Mouse (Mus musculus) cerebellum, postnatal 36 days (tissue): Measurements from ENCODE around the gene Islr2.

Experiments used
- DNase-seq, 2 experiments: peaks; one replicate each; pipeline ENCODE4 v3.0.0; 2021 to 2022; ENCODE audit warnings: mixed read lengths in 2 of 2

Gene Islr2

DNA sequence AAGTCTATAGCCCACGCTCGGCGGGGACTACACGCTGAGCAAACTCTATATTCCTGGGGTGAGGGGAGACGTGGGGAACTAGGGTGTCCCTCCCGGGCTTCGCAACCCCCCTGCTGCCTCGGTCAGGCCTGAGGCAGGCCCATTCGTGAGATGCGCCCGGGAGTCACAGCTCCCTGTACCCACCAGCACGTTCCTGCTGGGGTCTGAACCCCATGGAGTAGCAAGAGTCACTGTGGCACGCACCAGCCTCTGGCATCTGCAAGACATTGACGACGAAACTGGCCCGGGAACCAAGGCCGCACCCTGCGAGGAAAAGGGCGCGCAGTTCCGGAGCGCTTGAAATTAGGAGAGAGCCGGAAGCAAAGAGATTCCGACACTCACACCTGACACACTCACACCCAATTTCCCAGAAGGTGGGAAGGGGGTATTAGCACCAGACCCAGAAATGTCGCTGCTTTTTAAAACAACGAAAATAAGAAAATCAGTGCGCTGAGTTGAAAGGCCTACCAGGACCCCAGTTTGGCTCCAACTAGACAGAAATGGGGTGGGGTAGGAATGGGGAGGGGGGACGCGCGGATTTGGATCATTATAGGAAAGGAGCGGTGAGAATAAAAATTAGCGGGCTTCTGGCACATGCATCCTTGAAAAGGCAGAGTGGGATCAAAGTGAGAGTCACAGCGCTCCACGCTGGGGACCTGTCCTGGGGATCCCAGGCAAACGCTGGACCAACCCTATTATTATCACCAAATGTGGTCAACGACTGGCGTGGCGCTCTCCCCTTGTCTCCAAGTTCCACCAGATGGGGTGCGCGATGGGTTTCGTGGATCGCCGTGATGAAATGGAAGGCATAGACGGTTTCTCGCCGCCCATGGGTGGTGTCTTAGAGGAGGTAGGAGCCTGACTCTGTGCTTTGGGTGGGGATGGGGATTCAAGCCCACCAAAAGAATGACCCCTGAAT lies 7.2 kb downstream of the Islr2 start:
- no peak for DNase-seq

DNA sequence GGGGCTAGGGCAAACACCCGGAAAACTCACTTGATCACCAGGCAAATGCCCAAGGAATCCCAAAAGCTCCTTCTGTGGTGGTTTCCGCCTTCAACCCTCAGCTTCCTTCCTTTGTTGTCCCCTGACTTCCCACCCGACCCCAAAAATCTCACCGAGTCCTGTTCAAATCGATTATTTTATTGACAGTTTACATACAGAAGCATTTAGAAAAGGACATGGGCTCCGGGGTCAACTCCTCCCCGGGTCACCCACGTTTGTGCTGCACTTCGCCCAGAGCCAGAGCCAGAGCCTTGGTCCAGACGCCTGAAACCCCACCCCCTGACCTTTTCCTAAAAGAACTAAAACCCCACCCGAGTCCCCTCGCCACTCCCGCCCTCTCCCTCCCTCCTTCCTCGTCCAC lies 8.0 kb downstream of the Islr2 start:
- no peak for DNase-seq

DNA sequence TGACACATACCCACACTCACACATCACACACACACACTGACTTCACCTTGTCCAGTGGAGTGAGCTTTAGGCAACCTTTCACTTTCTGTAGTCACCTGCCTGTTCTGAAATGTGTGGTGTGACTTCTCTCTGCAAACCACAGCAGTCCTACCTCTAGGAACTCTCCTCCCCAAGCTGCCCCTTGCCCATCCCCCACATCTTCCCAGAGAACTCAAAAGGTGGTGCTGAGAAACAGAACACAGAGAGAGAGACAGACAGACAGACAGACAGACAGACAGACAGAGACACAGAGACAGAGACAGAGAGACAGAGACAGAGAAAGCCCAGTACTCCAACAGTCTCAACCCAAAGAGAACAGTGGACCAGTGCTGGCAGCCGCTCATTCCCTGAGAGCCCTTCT lies 8.4 kb downstream of the Islr2 start:
- no peak for DNase-seq

DNA sequence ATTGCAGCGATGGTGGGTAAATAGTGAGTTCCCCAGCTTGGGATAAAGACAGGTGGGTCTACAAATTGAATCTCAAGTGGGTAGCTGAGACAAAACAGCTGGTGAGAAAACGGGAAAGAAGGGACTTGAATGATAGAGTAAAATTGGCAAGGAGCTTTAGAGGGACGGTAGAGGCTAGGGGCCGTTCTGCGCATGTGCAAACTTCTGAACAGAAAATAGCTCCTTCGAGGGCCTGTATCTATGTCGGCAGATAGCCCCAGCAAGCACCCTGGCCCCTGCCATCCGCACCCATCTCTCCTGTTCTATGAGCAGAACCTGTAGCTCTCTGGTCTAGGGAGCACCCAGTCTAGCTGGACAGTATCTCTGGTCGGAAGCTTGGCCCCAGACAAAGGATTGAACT lies 9.9 kb downstream of the Islr2 start:
- DNase-seq = no peak

DNA sequence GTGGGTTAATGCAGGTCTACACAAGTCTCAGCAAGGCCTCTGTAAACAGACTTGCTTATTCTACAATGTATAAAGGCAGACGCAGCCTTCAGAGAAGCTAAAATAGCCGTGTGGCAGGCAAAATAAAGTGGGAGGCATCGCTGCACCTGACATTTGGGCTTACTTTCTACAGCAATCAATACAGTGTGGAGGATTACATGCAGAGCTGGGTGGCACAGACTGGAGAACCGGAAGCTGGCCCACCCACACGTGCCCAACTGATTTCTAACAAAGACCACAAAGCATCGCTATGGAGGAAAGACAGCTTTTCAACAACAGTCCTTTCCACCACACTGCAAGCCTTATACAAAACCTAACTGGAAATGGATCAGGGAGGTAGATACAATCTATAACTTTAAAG lies 19.7 kb downstream of the Islr2 start:
- no peak for DNase-seq

DNA sequence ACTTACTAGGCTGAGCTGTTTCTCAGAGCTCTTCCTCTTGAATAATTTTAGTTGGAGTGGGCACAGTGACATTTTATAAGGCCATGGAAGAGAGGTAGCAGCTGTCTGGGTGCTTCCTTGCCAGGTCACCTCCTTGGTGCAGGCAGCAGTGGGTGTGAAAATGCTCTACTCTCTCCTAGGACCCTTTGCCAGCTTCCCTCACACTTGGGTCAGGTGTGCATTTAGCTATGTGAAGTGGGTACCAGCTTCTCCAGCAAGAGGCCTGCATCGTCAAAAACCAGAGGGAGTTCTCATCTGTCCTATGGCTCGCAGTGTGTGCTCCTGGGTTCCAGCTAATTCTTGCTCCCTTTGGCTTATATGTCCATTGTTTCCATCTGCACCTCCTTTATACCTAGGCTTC lies 24.7 kb downstream of the Islr2 start:
- no peak for DNase-seq

DNA sequence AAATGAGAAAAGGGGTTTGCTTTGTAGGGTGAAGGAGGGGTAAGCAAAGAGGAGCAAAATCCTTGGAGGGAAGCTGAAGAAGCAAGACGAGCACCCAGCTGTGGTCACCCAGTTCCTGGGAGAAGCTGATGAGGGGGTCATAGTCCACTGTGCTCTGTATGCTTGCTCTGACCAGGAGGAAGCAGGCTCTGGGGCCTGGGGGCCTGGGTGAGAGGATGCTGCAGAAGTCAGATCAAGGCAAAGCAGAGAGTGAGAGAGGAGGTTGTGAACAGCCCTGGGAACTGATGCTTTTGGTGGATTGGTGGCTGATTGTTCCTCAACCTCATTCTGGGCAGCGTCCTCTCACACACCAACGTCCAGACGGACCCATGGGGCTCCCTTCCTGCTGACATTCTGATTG lies 27.0 kb downstream of the Islr2 start:
- DNase-seq = no peak

DNA sequence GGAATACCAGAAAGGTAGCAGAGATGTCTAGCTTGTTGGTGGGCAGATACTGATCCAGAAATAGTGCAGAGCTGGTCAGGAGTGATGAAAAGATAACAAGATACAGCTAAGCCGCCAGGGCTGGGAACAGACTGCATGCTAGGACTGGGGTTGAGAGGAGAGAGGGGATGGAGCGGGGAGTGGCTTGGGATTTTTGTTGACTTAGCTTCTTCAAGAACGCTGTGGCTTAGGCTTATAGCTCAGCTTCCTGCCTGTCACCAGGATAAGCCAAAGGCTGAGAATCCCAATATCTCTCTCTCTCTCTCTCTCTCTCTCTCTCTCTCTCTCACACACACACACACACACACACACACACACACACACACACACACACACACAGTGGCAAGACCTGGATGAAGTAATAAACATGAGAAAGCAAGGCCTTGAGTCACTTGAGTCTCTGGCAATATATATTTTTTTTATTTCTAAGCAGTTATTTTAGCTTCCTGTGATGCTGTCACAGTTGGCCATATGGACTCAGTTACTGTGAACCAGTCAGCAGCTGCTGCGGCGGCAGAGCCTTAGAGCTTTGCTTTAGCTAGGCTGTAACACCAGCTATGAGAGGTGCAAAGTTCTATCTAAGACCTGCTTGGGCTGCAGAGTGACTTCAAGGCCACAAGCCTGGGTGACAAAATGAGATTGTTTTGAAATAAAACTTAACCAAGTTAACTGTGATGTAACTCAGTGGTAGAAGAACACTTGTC lies 28.2 kb downstream of the Islr2 start:
- DNase-seq = no peak

DNA sequence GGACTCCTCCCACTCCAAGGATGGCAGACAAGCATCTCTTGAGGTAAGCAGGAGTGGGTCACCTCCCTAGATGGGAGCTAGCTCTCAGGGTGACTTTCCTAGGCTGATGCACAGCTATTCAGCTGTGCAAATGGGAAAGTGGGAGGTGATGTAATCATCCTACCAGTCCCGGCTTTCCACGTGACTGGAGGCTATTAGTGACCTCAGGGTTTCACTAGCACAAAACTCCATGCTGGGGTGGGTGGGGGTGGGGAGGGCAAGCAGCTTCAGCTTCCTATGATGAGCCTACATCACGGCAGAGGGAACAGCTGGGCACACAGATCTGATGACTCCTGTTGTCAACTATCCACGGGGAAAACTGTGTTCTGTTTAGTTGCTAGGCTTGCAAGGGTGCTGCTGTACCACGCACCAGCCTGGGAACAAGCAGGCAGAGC lies 29.3 kb downstream of the Islr2 start:
- no peak for DNase-seq

DNA sequence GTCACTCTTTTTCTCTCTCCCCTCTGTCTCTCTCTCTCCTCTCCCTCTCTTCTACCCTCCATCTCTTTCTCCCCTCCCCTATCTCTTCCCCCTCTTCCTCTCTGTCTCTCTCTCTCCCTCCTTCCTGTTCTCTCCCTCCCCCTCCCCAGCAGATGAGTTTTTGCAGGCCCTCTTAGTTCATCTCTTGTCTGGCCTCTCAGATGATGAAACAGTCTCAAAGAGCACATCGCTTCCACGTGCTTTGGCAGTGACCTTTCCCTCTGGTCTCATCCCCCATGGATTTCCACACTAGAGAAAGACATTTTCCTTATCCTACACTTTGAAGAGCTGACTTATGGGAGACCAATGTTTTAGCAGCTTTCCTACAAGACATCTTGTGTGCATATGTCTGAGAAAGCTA lies 31.3 kb downstream of the Islr2 start:
- no peak for DNase-seq

DNA sequence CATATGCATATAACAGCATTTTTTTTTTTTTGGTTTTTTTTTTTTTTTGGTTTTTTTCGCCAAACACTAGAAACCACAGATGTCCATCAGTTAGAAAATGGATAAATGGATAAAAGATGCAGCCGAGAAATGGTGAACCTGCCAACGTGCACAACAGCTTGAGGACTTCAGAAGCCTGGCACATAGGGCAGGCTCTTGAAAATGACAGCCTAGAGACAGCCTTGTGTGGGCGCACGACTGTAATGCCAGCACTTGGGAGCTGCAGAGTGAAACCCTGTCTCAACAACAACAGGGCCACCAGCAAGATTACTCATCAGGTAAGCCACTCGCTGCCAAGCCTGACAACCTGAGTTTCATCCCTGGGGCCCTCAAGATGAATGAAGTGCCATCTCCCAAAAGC lies 34.7 kb downstream of the Islr2 start:
- DNase-seq = no peak

DNA sequence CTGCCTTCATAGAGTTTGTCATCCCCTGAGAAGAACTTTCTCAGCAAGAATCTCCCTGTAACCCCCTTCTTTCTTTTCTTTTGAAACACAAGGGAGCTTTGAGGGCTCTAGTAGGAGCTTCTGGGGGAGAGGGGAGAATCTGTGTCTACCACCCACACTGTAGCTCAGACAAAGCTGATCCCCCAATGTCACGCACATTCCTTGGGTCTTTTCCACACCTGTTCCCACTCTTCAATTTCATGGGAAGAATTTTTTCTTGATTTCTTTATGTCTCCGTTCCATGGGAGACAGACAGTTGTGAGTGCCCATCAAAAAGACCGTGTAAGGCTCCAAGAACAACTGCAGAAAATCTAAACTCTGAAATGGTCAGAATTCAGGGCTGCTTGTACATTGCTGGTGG lies 35.2 kb downstream of the Islr2 start:
- DNase-seq = no peak

DNA sequence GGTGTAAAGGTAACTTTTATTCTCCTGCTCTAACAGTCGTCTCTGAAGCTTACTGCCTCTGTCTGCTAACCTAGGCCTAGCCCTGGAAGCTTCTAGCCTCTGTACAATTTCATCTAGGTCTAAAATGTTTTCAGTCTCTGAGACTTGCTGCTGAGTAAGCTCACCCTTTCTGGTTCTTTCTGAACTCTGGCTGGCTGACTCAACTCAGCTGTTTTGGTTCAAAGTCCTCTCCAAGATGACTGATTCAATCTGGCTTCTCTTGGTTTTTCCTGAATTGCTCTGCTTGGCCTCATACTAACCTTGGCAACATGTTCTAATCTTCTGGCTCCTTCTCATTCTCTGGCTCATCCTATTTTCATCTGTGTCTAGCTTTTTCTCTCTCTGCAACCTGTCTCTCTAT lies 38.3 kb downstream of the Islr2 start:
- DNase-seq = no peak

DNA sequence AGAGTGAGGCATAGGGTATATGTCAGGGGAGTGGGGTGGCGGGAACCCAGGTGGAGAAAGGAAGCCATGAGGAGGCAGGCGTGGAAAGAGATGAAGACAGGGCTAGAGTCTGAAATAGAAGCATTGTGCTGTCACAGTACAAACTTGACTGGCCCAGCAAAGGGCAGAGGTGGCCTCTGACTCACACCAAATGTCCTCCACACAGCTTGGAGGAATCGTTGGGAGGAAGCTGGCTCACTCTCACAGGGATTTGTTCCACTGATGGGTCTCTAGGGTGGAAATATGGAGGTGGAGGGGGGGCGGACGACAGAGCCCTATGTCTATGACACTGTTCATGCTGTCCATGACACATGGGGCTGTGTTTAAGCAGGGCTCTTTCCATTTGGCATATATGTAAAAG lies 41.0 kb downstream of the Islr2 start:
- DNase-seq = no peak

DNA sequence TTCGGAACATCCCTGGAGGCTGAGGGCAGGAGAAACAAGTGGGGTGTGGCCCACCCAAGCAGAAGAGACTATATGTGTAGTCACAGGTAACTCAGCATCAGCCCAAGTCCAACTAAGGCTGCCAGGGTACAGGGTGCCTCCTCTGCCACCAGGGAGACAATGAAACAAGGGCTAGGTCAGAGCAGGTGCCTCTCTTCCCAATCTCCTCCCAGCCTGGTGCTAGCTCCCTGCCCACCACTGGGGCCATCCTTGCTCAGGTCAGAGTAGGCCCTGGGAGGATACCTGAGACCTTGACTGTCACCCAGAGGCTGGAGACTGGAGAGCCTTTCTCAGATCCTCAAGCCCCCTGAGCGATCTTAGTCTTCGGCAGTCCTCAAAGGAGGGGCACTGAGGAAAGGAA lies 41.9 kb downstream of the Islr2 start:
- no peak for DNase-seq

DNA sequence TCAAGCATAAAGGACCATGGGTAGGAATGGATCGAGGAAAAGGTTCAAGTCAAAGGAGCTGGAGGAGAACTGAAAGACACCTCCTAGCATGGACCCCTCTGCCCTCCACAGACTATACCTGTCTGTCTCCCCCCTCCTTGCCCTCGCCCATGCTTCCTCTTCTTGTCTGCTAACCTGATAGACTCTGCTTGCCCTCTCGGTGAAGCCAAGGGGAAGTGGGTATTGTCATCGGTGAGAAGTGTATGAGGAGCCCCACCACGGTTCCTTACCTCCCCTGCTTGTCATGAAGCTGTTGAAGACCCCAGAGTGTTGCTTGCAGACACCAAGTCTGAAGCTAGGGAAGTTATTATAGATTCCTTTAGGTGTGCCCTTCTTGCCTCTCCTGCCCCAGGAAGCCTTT lies 43.8 kb downstream of the Islr2 start:
- DNase-seq = no peak

DNA sequence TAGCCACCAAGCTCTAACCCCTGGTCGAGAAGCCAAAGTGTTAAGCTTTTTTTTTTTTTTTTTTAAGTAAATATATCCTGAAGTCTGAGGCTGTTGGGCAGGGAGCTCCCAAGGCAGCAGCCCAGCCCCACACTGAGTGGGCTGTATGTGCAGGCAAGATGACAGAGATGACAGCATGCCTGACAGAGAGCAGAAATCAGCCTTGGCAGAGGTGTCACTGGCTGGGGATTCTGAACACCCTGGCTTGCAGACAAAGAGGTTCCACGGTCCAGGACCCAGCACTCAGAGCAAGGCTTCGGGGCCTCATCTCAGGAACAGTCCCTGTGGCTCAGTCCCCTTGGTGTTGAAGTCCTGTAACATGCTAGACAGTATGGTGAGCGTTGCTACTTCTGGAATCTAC lies 44.3 kb downstream of the Islr2 start:
- DNase-seq = no peak

DNA sequence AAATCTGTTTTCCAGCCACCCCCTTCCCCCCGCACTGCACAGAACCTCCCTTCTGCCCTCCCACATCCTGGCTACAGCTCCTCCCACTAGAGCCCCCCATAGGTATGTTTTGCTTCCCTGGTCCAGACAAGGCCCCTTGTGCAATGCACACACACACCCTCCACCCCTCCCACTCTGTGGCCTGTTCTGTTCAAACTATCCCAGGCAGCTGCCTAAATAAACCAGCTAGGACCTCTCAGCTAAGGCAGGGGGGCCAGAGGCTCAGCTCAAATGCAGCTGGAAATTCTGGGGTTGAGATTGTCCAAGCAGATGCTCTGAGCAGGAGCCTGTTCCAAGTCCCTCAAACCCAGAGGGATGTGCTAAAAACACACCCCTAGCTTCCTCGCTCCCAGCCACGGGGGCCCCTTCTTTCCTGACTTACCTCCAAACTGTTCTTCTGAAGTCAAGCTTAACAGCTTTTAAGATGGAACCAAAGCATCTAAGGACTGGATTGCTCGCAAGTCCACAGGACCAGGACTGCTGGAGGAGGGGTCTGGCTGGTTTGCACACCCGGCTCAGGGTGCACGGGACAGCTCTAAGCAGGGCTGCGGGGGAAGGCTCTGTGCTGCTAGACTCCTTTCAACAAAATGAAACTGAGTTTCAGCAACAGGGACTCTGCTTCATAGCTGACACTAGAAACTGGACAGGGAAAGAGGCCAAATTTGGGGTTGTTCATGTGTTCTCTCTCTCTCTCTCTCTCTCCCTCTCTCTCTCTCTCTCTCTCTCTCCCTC lies 45.4 kb downstream of the Islr2 start:
- no peak for DNase-seq

DNA sequence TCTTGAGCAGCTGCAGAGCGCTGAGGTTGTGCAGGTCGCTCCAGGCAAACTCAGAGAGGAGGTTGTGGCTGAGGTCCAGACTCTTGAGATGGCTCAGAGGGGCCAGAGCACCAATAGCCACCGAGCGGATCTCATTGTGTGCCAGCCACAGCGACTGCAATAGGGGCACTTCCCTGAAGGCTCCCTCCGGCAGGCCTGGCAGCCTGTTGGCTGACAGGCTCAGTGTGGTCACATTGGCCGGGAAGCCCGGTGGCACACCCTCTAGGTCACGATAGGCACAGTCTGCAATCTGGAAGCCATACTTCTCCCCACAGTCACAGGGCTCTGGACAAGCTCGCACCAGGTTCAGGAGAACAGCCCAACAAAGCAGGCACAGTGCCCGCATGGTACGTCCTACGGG lies 46.3 kb downstream of the Islr2 start:
- DNase-seq = no peak

DNA sequence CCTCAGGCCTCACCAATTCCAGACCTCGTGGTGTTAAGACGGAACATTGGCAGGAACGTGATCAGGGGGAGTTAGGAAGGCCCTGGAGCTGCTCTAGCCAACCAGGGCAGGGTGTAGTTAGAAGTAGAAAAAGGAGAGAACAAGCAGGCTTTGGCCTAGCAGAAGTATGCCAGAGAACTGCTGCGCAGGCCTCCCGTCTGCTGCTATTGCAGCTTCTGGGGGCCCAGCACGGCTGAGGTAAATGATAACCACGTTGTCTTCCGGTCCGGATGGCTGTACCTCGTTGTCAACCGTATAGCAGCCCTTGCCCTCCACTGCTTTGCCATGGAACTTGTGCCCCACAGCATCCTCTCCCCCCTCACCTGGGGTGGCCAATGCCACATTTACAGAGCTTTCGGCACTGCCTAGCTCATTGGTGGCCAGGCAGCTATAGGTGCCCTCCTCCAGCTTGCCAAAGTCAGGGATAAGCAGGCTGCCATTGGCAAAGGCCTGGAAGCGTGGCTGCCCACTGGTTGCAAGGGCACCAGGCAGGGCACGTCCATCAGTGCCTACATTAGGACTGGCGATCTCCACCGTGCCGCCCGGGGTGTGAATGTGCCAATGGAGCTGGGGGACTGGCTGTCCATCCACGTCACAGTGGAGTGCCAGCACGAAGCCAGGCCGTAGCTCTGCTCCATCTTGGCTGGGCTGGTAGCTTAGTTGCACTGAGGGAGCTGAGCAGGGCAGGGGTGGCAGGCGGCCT lies 47.1 kb downstream of the Islr2 start:
- DNase-seq = no peak

DNA sequence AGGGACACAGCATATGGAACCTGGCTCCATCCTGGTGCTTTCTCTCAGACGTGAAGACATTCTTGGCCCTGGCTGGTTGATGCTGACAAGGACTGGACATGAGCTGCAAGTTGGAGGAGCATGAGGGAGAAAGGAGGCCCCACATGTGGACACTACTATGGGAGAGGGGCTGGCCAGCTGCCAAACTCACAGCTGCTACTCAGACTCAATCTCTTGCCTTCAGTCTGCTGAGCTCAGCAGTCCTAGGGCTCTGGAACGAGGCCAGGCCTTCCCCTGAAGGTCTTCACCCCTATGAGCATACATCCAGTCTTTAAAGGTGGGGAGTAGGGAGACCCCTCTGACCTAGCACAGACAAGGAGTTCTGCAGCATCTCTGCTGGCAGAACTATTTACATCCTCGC lies 48.8 kb downstream of the Islr2 start:
- DNase-seq = peak in 1 of 2 experiments; percentile 23

DNA sequence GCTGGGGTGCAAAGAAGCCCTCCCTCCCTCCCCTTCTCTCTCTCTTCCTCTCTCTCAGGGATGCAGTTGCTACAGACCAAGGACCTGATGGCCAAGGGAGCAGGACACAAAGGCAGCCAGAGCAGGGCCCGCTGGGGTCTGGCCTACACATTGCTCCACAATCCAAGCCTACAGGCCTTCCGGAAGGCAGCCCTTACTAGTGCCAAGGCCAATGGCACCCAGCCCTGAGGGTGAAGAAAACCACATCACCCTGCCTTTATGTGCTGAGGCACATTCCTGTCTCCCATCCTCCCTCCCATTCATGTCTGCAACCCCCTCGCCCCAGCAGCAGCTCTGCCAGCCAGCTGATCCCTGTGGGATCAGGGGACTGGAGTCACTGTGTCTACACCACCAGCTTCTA lies 51.0 kb downstream of the Islr2 start:
- no peak for DNase-seq
